Mouse (Mus musculus) MEL (cell line): ENCODE results near the gene Tiam1. TPM values are rescaled to one million over a fixed set of nuclear protein-coding genes. Genes with fewer than 3 reads are reported as not detected.
A peak's percentile ranks its signal among the peaks of the same experiment; 100 is the strongest.

Experiments
- DNase-seq: peaks from one replicate; pipeline ENCODE4 v3.0.0; 2011; ENCODE audit warnings: low read depth, low spot score
- H3K27ac ChIP-seq: 2 replicates; pipeline ENCODE4 v1.5.1; 2012; ENCODE audit warnings: low read depth, mild to moderate bottlenecking, control low read depth, low read length, moderate library complexity; ENCODE audit not compliant: control insufficient read depth
- H3K27me3 ChIP-seq, 2 experiments: fragments of 150-350 bp in 1 of 2; sonication (generic) in 1 of 2; 2 replicates each; pipeline ENCODE4 v1.6.1; 2012; ENCODE audit warnings: low read length in 2 of 2, mild to moderate bottlenecking in 2 of 2, improper control_type of control experiment in 1 of 2, moderate library complexity in 1 of 2; ENCODE audit not compliant: insufficient read depth in 2 of 2, control insufficient read depth in 1 of 2
- H3K36me3 ChIP-seq, 2 experiments: 2 replicates each; pipeline ENCODE4 v1.6.1; 2012 to 2014; ENCODE audit warnings: low read length in 2 of 2, improper control_type of control experiment in 1 of 2, inconsistent platforms in 1 of 2, mild to moderate bottlenecking in 1 of 2; ENCODE audit not compliant: insufficient read depth in 2 of 2, control insufficient read depth in 1 of 2
- H3K4me1 ChIP-seq, 2 experiments: fragments of 150-350 bp in 1 of 2; sonication (generic) in 1 of 2; 2 replicates each; pipeline ENCODE4 v1.6.1; 2012; ENCODE audit warnings: low read length in 2 of 2, improper control_type of control experiment in 1 of 2, mild to moderate bottlenecking in 1 of 2; ENCODE audit not compliant: insufficient read depth in 2 of 2, control insufficient read depth in 1 of 2
- H3K4me3 ChIP-seq, 2 experiments: fragments of 150-350 bp in 1 of 2; sonication (generic) in 1 of 2; 2 replicates each; pipeline ENCODE4 v1.5.1; 2012; ENCODE audit warnings: low read depth in 2 of 2, low read length in 2 of 2, mild to moderate bottlenecking in 2 of 2, moderate library complexity in 2 of 2, control low read depth in 1 of 2, improper control_type of control experiment in 1 of 2; ENCODE audit not compliant: control insufficient read depth in 1 of 2, insufficient read depth in 1 of 2
- H3K79me2 ChIP-seq: 2 replicates; pipeline ENCODE4 v1.6.1; 2012; ENCODE audit warnings: mild to moderate bottlenecking, low read length, moderate library complexity; ENCODE audit not compliant: control insufficient read depth, poor library complexity, insufficient read depth
- H3K9ac ChIP-seq: 2 replicates; pipeline ENCODE4 v1.6.1; 2012; ENCODE audit warnings: low read depth, mild to moderate bottlenecking, control low read depth, low read length, moderate library complexity; ENCODE audit not compliant: control insufficient read depth, poor library complexity, severe bottlenecking
- H3K9me3 ChIP-seq: fragments of 150-350 bp; sonication (generic); replicated peaks from 2 replicates; pipeline ENCODE4 v1.6.1; 2012; ENCODE audit warnings: mild to moderate bottlenecking, low read length, improper control_type of control experiment, moderate library complexity; ENCODE audit not compliant: insufficient read depth
- ELF1 ChIP-seq: IDR thresholded peaks from 2 replicates; pipeline ENCODE4 v1.6.1; 2014; ENCODE audit warnings: low read depth, mild to moderate bottlenecking, inconsistent platforms, low read length, improper control_type of control experiment, moderate library complexity
- EP300 ChIP-seq, 2 experiments: IDR thresholded peaks; 2 replicates each; pipeline ENCODE4 v1.6.1; 2011; ENCODE audit warnings: improper control_type of control experiment in 2 of 2, low read length in 2 of 2, low read depth in 1 of 2, mild to moderate bottlenecking in 1 of 2
- ETS1 ChIP-seq: IDR thresholded peaks from 2 replicates; pipeline ENCODE4 v1.6.1; 2012; ENCODE audit warnings: low read depth, mild to moderate bottlenecking, inconsistent platforms, low read length, improper control_type of control experiment, moderate library complexity
- GATA1 ChIP-seq: IDR thresholded peaks from 2 replicates; pipeline ENCODE4 v1.6.1; 2011; ENCODE audit warnings: low read depth, low read length, improper control_type of control experiment
- MAFK ChIP-seq: IDR thresholded peaks from 2 replicates; pipeline ENCODE4 v1.6.1; 2011; ENCODE audit warnings: low read depth, mild to moderate bottlenecking, low read length, improper control_type of control experiment, borderline replicate concordance
- MAX ChIP-seq: IDR thresholded peaks from 2 replicates; pipeline ENCODE4 v1.6.1; 2011; ENCODE audit warnings: low read length, improper control_type of control experiment
- MXI1 ChIP-seq: IDR thresholded peaks from 2 replicates; pipeline ENCODE4 v1.6.1; 2011; ENCODE audit warnings: mild to moderate bottlenecking, low read depth, low read length, improper control_type of control experiment
- NRF1 ChIP-seq: IDR thresholded peaks from 2 replicates; pipeline ENCODE4 v1.6.1; 2014; ENCODE audit warnings: low read depth, mild to moderate bottlenecking, inconsistent platforms, low read length, improper control_type of control experiment, moderate library complexity; ENCODE audit not compliant: poor library complexity, insufficient read depth, severe bottlenecking
- POLR2A ChIP-seq, 2 experiments: IDR thresholded peaks; 2 replicates each; pipeline ENCODE4 v1.6.1; 2011 to 2012; ENCODE audit warnings: low read length in 2 of 2, mild to moderate bottlenecking in 2 of 2, control low read depth in 1 of 2, improper control_type of control experiment in 1 of 2, low read depth in 1 of 2, moderate library complexity in 1 of 2; ENCODE audit not compliant: control insufficient read depth in 1 of 2, insufficient read depth in 1 of 2, poor library complexity in 1 of 2
- SMC3 ChIP-seq: IDR thresholded peaks from 2 replicates; pipeline ENCODE4 v1.6.1; 2011; ENCODE audit warnings: low read depth, low read length, improper control_type of control experiment
- TAL1 ChIP-seq: IDR thresholded peaks from 2 replicates; pipeline ENCODE4 v1.6.1; 2012; ENCODE audit warnings: mild to moderate bottlenecking, inconsistent platforms, low read length, moderate library complexity, mixed read lengths
- TCF12 ChIP-seq: IDR thresholded peaks from 2 replicates; pipeline ENCODE4 v1.6.1; 2014; ENCODE audit warnings: low read depth, mild to moderate bottlenecking, inconsistent platforms, low read length, improper control_type of control experiment, moderate library complexity
- USF1 ChIP-seq: IDR thresholded peaks from 2 replicates; pipeline ENCODE4 v1.6.1; 2014; ENCODE audit warnings: low read depth, mild to moderate bottlenecking, inconsistent platforms, low read length, improper control_type of control experiment, moderate library complexity
- USF2 ChIP-seq, 2 experiments: IDR thresholded peaks; 2 replicates each; pipeline ENCODE4 v1.6.1; 2011 to 2012; ENCODE audit warnings: improper control_type of control experiment in 2 of 2, low read length in 2 of 2, borderline replicate concordance in 1 of 2, inconsistent platforms in 1 of 2, low read depth in 1 of 2, mild to moderate bottlenecking in 1 of 2; ENCODE audit not compliant: insufficient read depth in 1 of 2
- ZNF384 ChIP-seq: IDR thresholded peaks from 2 replicates; pipeline ENCODE4 v1.6.1; 2012; ENCODE audit warnings: low read depth, mild to moderate bottlenecking, inconsistent platforms, low read length, improper control_type of control experiment
- polyA plus RNA-seq, 2 experiments: library from polyadenylated mRNA; stranded (reverse) in 1 of 2; unstranded in 1 of 2; fragments of >175 nt in 1 of 2; fragments of >200 nt in 1 of 2; gene quantifications; 2 replicates each; pipeline versions ENCODE4 v1.2.1 to v1.2.4; 2012; ENCODE audit warnings: low replicate concordance in 2 of 2, low read depth in 1 of 2; ENCODE audit not compliant: insufficient read length in 2 of 2, insufficient read depth in 1 of 2, missing spikeins in 1 of 2
- total RNA-seq: library from RNA; depleted of rRNA; stranded (reverse); fragments of 300-350 nt; gene quantifications from 2 replicates; pipeline ENCODE4 v1.2.3, GENCODE M21; 2012

The Tiam1 gene
- total and polyA plus RNA-seq, 3 experiments, result 15.0 to 23.9 (median 19.9) TPM

GRCm38 (mm10) chr16:89827496-89828125 lies 316.0 kb downstream of the Tiam1 start:
- no peak overlapping the region for H3K4me3 ChIP-seq

GRCm38 (mm10) chr16:89825875-89826274 lies 317.7 kb downstream of the Tiam1 start:
- Histone ChIP-seq H3K4me3 (no peak overlapping the region; a peak in 1 of 4 replicates), H3K9ac (peak overlapping the region; percentile 24; the same call in 1 of the 2 replicates), H3K4me1 (peaks cover 3 to 37% of the 10 kb centered on the region in 2 experiments), H3K79me2 (no peaks in the 10 kb centered on the region), H3K27me3 (no peaks in the 10 kb centered on the region), H3K27ac (peak overlapping the region; percentile 50), H3K36me3 (peaks cover 0 to 19% of the 10 kb centered on the region in 2 experiments; a peak in 2 of 4 replicates), H3K9me3 (no peaks in the 10 kb centered on the region)
- peak; percentile 45 for DNase-seq
- TF ChIP-seq TAL1 (no peak), EP300 (IDR thresholded peaks at IDR 0.05; ENCODE audit: low read depth in 1 of 2, low read length in 2 of 2) (peak in 1 of 2 experiments; percentile 17; a peak in 1 of 4 replicates), ZNF384 (0 out of 2 replicates have a peak, but pooled peaks have one; percentile 28), ETS1 (0 out of 2 replicates have a peak, but pooled peaks have one; percentile 11), NRF1 (0 out of 2 replicates have a peak, but pooled peaks have one; percentile 16), GATA1 (0 out of 2 replicates have a peak, but pooled peaks have one; percentile 35)

More at GRCm38 (mm10) chr16:89827496-89828125, 316.0 kb downstream of the Tiam1 start:
- Histone ChIP-seq H3K9me3 (no peaks in the 10 kb centered on the region), H3K27me3 (no peaks in the 10 kb centered on the region), H3K79me2 (no peaks in the 10 kb centered on the region), H3K4me1 (peaks cover 3 to 40% of the 10 kb centered on the region in 2 experiments), H3K27ac (no peak overlapping the region), H3K9ac (no peak overlapping the region), H3K36me3 (peaks cover 0 to 22% of the 10 kb centered on the region in 2 experiments; a peak in 2 of 4 replicates)
- peak; percentile 69 for DNase-seq
- no peak for TF ChIP-seq USF2 (IDR thresholded peaks at IDR 0.05; ENCODE audit: borderline replicate concordance in 1 of 2, insufficient read depth in 1 of 2, low read depth in 1 of 2, low read length in 2 of 2)
- peak; percentile 7; the same call in 1 of the 2 replicates for TF ChIP-seq GATA1
- TF ChIP-seq TAL1, result peak; percentile 83
- peak; percentile 55 to 77; a peak in 3 of 4 replicates for TF ChIP-seq EP300 (IDR thresholded peaks at IDR 0.05; ENCODE audit: low read depth in 1 of 2, low read length in 2 of 2)
- TF ChIP-seq TCF12, result peak; percentile 77

- H3K9me3 ChIP-seq, result no peaks in the 10 kb centered on the region
- H3K9ac ChIP-seq, result no peak overlapping the region
- H3K27ac ChIP-seq, result no peak overlapping the region
- no peaks in the 10 kb centered on the region for H3K79me2 ChIP-seq
- H3K4me1 ChIP-seq, result peaks cover 3 to 17% of the 10 kb centered on the region in 2 experiments; a peak in 3 of 4 replicates
- peaks cover 0 to 8% of the 10 kb centered on the region in 2 experiments; a peak in 2 of 4 replicates for H3K36me3 ChIP-seq
- TF ChIP-seq USF2 (IDR thresholded peaks at IDR 0.05; ENCODE audit: borderline replicate concordance in 1 of 2, insufficient read depth in 1 of 2, low read depth in 1 of 2, low read length in 2 of 2), result no peak
- TF ChIP-seq ETS1, result no peak
- no peak for TF ChIP-seq TCF12
- no peak for TF ChIP-seq SMC3
- TF ChIP-seq POLR2A (IDR thresholded peaks at IDR 0.05; ENCODE audit: control insufficient read depth in 1 of 2, insufficient read depth in 1 of 2, low read depth in 1 of 2, low read length in 2 of 2, poor library complexity in 1 of 2), result no peak
- TF ChIP-seq MAX, result no peak
- TF ChIP-seq MXI1, result no peak
- no peak for TF ChIP-seq USF1
- no peak for TF ChIP-seq MAFK
- TF ChIP-seq ELF1, result no peak
- no peak for DNase-seq
- H3K27me3 ChIP-seq, result no peaks in the 10 kb centered on the region
- no peak overlapping the region for H3K4me3 ChIP-seq
Observed at GRCm38 (mm10) chr16:89822882-89823281, 320.7 kb downstream of the Tiam1 start.
